Mouse (Mus musculus): ENCODE measurements at regions not wholly inside any gene's neighbourhood (a gene's known extent, or its start where the extent isn't known, plus 50 kb on each side); places are given as distances from the start of the nearest gene placed in this dataset.

DNA sequence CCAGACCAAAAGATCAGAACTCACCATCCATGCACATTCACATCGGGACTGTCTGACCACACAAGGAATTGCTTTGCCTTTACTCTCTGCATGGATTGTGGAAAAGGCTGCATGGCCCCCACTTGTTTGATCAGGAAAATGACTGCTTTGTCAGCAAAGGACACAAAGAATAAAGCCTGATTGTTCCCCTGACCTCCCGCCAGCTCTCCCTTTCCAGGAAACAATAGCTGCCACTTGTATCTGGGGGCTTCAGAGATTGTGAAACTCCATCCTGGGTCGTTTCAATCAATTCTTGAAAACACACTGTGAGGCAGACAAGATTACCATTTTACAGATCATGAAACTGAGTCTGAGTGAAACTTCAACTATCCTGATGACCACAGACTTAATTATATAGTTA is 70.7 kb downstream of the Zic3 start:
- no peak for DNase-seq (ENCODE audit: low read depth)
- TF ChIP-seq POLR2A (IDR thresholded peaks at IDR 0.05; ENCODE audit: borderline replicate concordance, extremely low read depth, insufficient read depth, insufficient read length, poor library complexity, severe bottlenecking): no peak
- no peak for TF ChIP-seq CTCF (IDR thresholded peaks at IDR 0.05; ENCODE audit: borderline replicate concordance, extremely low read depth, insufficient read depth, insufficient read length)

DNA sequence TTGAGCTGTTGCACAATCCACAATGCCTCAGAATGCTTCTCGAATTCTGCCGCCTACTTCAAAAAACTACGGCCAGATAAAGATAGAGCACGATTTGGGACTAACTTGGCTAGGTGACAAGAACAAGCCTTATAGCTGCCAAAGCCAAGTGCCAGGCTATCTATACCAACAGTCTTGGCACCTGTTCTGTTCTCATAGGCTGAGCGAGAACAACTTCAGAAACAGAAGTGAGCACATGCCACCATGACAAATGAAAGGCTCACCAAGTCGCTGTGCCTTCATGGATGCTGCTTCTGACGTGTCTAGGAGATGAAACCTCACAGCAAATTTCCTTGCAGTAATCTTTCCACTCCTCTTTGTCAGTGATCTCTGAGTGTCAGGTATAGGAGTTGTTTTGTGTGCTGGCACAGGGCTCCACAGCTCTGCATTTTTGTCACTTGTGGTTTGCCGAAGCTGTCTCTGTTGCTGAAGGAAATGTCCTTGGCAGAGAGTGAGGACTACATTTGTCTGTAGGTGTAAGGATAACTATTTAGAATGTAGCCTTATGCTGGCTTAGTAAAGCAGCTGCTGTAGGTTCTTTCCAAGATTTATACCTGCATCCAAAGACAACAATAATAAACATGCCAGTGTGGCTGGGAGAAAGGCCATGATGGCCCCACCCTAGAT is 95.4 kb downstream of the Zic3 start:
- no peak for TF ChIP-seq CTCF (IDR thresholded peaks at IDR 0.05; ENCODE audit: borderline replicate concordance, extremely low read depth, insufficient read depth, insufficient read length)
- no peak for TF ChIP-seq POLR2A (IDR thresholded peaks at IDR 0.05; ENCODE audit: borderline replicate concordance, extremely low read depth, insufficient read depth, insufficient read length, poor library complexity, severe bottlenecking)
- DNase-seq (ENCODE audit: low read depth): no peak

DNA sequence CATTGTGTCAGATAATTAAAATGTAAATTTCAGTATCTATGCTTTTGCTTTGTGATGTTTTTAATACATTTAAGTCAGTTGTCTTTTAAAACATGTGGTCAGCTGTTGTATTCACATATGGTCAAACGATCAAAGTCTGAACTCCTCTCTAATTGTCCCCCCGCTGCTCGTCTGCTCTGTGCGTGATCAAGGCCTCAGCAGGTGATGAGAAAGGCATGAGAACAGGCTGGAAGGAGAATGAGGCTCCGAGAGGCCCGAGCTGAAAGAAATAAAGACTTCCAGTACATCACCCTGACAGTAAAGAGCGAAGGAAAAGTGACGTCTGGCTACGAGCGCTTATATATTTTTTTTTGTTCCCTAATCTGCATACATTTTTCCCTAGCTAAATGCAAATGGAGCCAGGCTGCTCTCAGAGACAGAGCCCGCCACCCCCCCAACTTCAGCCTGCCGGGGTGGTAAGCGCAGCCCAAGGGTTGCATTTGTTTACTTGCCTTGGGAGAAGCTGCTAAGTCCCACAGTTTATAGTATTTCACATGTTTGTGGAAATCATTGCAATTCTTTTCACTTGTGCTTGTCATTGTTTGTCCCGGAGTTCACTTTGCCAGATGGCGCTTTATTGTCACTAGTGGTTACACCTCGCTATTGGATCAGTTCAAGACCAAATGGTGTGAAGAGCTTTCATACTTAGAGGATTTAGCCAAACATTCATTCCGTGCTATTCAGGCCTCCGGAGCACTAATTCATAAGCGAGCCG is 133.0 kb downstream of the Zic3 start:
- DNase-seq (ENCODE audit: low read depth): peak; percentile 83
- TF ChIP-seq CTCF (IDR thresholded peaks at IDR 0.05; ENCODE audit: borderline replicate concordance, extremely low read depth, insufficient read depth, insufficient read length) (no peak), POLR2A (IDR thresholded peaks at IDR 0.05; ENCODE audit: borderline replicate concordance, extremely low read depth, insufficient read depth, insufficient read length, poor library complexity, severe bottlenecking) (no peak)

DNA sequence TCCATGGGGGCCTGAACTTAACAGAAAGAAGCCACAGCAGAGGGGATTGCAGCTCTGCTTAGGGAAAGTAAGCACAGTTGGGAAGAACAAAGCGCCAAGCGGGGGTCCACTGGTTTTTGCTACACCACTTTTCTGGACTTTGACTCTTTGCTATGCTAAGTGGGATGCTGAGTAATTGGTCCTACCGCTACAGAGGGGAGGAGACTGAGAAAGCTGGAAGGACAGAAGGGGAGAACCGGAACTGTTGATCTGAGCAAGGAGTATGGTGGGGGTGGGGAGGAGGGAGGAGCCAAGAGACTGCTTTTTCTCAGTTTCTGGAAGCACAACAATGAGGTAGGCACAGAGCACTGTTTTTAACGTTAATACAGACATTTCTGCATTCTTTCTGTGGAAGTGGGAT is 134.9 kb downstream of the Zic3 start:
- DNase-seq (ENCODE audit: low read depth): peak; percentile 11
- TF ChIP-seq CTCF (IDR thresholded peaks at IDR 0.05; ENCODE audit: borderline replicate concordance, extremely low read depth, insufficient read depth, insufficient read length) (no peak), POLR2A (IDR thresholded peaks at IDR 0.05; ENCODE audit: borderline replicate concordance, extremely low read depth, insufficient read depth, insufficient read length, poor library complexity, severe bottlenecking) (no peak)

DNA sequence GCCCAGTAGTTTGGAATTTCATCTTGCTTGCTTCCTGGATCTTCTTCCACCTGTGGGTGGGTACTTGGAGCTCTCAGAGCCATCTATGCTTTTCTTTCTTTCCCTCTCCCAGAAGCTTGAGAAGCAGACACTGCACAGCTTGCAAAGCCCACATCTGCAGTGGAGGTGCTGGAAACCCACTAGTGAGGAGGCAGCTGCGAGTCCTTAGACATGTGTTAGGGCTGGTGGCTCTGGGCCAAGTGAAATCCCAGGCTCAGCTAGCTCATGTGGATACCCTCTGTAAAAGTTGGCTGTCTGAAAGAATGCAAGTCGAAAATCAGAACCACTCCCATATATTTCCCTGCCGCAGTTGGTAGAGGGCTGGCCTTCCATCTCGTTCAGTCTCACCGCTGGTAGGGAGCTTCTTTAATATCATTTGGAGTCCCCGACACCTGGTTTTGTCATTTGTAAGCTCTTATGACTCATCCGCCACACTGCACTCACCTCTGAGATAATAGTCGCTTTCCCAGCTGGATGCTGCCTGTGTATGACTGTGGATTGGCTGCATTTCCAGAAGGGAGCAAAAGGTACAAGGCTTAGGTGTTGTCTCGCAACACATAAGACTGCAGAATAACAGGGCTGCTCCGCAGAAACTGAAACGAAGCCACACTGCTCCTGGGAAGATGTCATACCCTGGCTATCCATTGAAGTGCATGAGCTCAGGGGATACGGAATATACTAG is 143.8 kb downstream of the Zic3 start:
- TF ChIP-seq POLR2A (IDR thresholded peaks at IDR 0.05; ENCODE audit: borderline replicate concordance, extremely low read depth, insufficient read depth, insufficient read length, poor library complexity, severe bottlenecking) (no peak), CTCF (IDR thresholded peaks at IDR 0.05; ENCODE audit: borderline replicate concordance, extremely low read depth, insufficient read depth, insufficient read length) (no peak)
- peak; percentile 12 for DNase-seq (ENCODE audit: low read depth)

DNA sequence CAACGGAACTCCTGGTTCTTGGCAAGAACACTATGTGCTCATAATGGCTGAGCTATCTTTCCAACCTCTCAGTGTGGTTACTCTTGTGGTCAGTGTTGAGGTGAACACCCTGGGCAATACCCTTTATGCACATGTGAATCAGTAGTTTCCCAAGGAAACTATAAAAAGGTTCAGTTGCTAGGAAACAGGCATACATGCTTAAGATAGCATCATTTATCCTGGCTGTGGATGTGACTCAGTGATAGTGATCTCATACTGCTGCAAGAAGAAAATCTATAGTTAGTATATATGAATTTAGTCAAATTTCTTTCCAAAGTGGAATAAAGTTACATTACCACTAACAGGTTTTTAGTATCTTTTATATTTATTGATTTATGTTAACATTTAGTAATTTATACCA is 151.8 kb downstream of the Zic3 start:
- DNase-seq (ENCODE audit: low read depth): no peak
- no peak for TF ChIP-seq POLR2A (IDR thresholded peaks at IDR 0.05; ENCODE audit: borderline replicate concordance, extremely low read depth, insufficient read depth, insufficient read length, poor library complexity, severe bottlenecking)
- TF ChIP-seq CTCF (IDR thresholded peaks at IDR 0.05; ENCODE audit: borderline replicate concordance, extremely low read depth, insufficient read depth, insufficient read length): no peak

Data from brain, embryonic 14.5 days (tissue).